Mouse (Mus musculus): Measurements from ENCODE around the gene Rimkla. TPM values are rescaled to one million over a fixed set of nuclear protein-coding genes. Genes with fewer than 3 reads are reported as not detected.
"Not testable (repeated sequence)": the region's sequence is repeated elsewhere in the genome, so short reads cannot be mapped to it uniquely, and the experiment has no call there.

The Rimkla gene
- polyA plus RNA-seq (2021): 0.12 TPM

DNA sequence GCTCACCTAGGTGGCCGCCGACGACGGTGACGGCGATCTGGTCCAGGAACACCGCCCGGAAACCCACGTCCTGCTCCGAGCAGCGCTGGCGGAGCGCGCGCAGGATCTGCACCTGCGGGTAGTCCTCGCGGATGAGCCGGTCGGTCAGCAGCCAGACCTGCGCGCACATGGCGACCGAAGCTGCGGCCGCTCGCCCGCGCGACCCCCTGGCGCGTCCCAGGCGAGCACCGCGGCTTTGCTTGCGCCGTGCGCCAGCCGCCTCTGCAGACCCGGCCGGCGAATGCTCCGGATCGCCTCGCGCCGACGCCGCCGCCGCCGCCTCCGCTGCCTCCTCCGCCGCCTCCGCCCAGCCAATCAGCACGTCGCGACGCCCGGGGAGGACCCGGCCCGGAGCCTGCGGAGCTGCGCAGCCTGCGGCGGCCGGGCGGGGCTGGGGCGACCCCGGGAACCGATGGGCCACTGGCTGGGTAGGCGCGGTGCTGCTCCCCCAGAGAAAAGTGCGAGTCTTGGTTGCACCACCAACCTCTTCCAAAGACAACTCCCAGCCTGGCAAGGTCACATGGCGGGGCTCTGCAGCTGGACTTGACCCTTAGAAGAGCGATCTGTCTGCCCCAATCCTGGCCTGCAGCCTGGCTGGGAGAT, at the start of gene Rimkla:
TSS of gene Rimkla (minus strand) at position 338 of the 642 bp plus-strand sequence.
- CTCF ChIA-PET: no interaction called here
- in situ Hi-C loops (cut with MboI; ENCODE audit: low pct_unique_long_range_greater_than_20kb): no loop called here
- POLR2A ChIA-PET: no interaction called here
- no peak for ATAC-seq
- DNase-seq (ENCODE audit: low read depth, low spot score): no peak
- no peaks in the 10 kb centered on the region for H3K27me3 ChIP-seq
- TF ChIP-seq CTCF (IDR thresholded peaks at IDR 0.05): no peak

DNA sequence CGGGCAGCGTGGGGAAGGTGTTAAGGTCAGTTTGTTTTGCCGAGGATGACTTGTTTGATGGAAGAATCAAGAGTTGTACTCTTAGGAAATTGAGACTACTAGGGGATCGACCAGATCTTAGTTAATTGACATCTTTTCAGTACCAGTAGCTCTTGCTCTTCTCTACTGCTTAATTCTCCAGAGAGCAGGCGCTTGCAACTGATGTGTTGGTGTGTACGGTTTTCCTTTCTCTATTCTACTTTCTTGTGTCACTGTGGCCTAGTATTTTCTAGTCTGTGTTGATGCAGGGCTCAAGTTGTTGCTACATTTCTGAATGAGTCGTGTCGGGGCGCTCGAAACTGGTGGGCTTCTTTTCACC, 48.1 kb upstream of the Rimkla start:
- TF ChIP-seq CTCF (IDR thresholded peaks at IDR 0.05): no peak
- CTCF ChIA-PET: no interaction called here
- H3K27me3 ChIP-seq: no peaks in the 10 kb centered on the region
- DNase-seq (ENCODE audit: low read depth, low spot score): no peak
- ATAC-seq: no peak
- POLR2A ChIA-PET: no interaction called here
- in situ Hi-C loops (cut with MboI; ENCODE audit: low pct_unique_long_range_greater_than_20kb): no loop called here

DNA sequence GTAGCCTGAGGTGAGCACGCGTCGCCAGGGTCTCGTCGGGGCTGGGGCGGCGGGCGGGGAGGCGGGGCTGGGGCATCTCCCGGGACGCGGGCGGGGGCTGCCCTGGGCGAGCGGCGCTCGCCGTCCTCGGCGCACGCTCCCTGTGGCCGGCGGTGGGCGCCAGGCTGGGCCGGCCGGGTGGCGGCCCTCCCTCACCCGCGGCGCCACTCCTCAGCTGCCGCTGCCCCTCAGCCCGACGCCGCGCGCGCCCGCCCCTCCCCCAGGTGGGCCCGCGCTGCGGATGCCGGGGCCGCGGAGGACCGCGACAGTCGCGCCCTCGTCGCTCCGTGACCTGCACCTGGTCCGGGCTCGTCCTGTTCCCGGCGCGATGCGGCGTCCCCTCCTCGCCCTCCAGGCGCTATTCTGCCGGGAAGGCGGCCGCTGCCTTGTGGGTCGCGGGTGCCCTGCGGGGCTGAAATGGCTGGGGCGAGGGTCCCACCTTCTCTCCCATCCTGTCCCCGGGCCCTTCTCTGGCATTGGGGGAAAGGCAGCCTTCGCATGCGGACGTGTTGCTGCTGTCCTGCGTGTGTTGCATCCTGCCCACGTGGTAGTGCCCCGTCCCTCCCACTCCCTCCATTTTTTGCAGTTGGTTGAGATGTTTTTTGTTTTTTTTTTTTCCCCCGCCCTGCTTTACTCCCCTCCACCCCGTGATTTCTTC, 47.6 kb upstream of the Rimkla start:
- no peak for DNase-seq (ENCODE audit: low read depth, low spot score)
- peak; percentile 34 for ATAC-seq
- POLR2A ChIA-PET: interaction anchor here (0.6 kb wide), 1 partner anchor 124 kb away, joined by 3 read pairs; no protein-coding TSS in a partner anchor
- H3K27me3 ChIP-seq: no peaks in the 10 kb centered on the region
- CTCF ChIA-PET: no interaction called here
- in situ Hi-C loops (cut with MboI; ENCODE audit: low pct_unique_long_range_greater_than_20kb): loop anchor here (10.0 kb wide), 1 partner anchor 295 kb away; no protein-coding TSS in a partner anchor
- TF ChIP-seq CTCF (IDR thresholded peaks at IDR 0.05): no peak

DNA sequence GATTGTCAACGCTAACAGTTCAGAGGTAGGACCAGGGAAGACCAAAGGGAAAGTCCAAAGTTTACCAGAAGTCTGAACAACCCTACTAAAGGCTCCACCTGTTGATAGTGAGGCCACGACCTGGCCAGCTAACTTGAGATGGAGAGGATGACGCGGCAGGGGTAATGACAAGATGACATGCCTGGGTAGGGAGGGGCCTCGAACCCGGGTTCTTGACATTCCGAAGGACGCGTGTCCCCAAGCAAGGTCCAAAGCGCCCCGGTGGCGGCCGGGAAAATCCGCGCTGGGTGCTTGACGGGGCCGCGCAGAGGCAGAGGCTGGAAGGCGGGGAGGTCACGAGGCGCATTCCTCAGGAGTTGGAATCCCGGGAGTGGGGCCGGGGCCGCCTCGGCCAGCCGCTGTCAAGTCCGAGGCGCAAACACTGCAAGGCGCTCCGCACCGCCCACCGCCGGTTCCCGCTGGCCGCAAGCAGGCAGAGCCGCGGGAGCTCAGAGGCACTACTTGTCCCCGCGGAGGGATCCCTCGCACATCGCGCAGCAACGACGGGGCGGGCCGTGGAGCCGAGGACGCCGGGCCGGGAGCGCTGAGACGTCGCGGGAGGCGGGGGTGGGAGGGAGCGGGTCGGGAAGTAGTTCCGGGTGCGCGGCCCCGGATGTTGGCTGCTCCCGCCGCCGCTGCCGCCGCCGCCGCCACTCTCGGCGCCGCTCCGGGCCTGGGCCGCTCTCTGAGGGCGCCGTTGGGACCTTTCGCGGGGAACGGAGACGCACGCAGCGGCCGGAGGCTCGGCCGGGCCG, 46.8 kb upstream of the Rimkla start, which contains the start of gene Frg2f1:
TSS of gene Frg2f1 (minus strand) at position 499 of the 794 bp plus-strand sequence.
- H3K27me3 ChIP-seq: no peaks in the 10 kb centered on the region
- ATAC-seq (peak; percentile 72), DNase-seq (ENCODE audit: low read depth, low spot score) (peak; percentile 77)
- CTCF ChIA-PET: no interaction called here
- in situ Hi-C loops (cut with MboI; ENCODE audit: low pct_unique_long_range_greater_than_20kb): loop anchor here (10.0 kb wide), 1 partner anchor 294 kb away; no protein-coding TSS in a partner anchor
- no peak for TF ChIP-seq CTCF (IDR thresholded peaks at IDR 0.05)
- POLR2A ChIA-PET: interaction anchor here (0.6 kb wide), 3 partner anchors 31 to 511 kb away, joined by 3 to 4 read pairs (median 3); no protein-coding TSS in a partner anchor

DNA sequence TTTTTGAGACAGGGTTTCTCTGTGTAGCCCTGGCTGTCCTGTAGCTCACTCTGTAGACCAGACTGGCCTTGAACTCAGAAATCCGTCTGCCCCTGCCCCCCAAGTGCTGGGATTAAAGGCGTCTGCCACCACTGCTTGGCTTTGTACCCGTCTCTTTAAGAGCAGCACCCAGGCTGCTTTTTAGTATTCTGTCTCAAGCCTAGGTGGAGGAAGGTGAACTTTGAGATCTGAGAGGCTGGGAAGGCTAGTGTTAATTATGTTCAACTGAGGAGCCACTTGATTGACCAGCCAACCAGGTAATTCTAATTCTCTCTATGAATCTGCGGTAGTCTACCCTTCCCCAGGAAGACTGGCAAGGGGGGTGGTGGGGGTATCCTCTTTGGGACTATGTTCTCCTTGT, 45.0 kb upstream of the Rimkla start:
- H3K27me3 ChIP-seq: no peaks in the 10 kb centered on the region
- no peak for ATAC-seq
- POLR2A ChIA-PET: no interaction called here
- CTCF ChIA-PET: no interaction called here
- TF ChIP-seq CTCF (IDR thresholded peaks at IDR 0.05): no peak
- DNase-seq (ENCODE audit: low read depth, low spot score): no peak
- in situ Hi-C loops (cut with MboI; ENCODE audit: low pct_unique_long_range_greater_than_20kb): loop anchor here (10.0 kb wide), 1 partner anchor 293 kb away; no protein-coding TSS in a partner anchor

DNA sequence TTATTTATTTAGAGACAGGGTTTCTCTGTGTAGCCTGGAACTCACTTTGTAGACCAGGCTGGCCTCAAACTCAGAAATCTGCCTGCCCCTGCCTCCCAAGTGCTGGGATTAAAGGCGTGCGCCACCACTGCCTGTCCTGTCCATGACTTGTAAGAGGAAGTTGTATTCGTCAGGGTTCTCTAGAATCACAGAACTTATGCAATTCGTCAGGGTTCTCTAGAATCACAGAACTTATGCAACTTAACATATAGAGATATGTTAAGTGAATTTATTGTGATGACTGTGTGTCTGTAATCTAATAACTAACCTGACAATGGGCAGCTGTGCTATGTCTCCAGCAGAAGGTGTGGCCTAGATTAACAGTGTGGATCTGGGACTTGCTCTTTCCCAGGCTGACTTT, 44.2 kb upstream of the Rimkla start, which contains the start of gene Foxj3:
TSS of gene Foxj3 (plus strand) at position 390 of the 400 bp plus-strand sequence.
- in situ Hi-C loops (cut with MboI; ENCODE audit: low pct_unique_long_range_greater_than_20kb): loop anchor here (10.0 kb wide), 1 partner anchor 292 kb away; no protein-coding TSS in a partner anchor
- POLR2A ChIA-PET; H3K27me3 ChIP-seq; DNase-seq (ENCODE audit: low read depth, low spot score); ATAC-seq; CTCF ChIA-PET: not testable (repeated sequence)

DNA sequence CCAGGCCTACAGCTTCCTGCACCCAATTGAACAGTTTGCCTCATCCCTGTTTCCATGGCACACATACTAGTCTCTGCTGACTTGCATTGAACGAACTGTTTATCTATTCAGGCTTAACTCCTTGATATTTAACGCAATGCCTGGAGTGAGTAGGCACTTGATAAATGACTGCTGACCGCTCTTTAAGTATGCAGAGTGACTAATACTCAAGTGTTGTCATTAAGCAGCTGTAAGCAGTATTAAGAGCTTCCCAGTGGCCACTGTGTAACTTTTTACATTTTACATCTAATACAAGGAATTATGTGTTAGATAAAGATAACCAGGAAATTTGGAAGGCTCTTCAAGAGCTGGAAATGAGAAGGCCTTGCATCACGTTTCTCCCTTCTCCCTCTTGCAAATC, 42.7 kb upstream of the Rimkla start:
- ATAC-seq (no peak), DNase-seq (ENCODE audit: low read depth, low spot score) (no peak)
- TF ChIP-seq CTCF (IDR thresholded peaks at IDR 0.05): no peak
- no peaks in the 10 kb centered on the region for H3K27me3 ChIP-seq
- in situ Hi-C loops (cut with MboI; ENCODE audit: low pct_unique_long_range_greater_than_20kb): loop anchor here (10.0 kb wide), 1 partner anchor 290 kb away; no protein-coding TSS in a partner anchor
- ChIA-PET POLR2A (no interaction called here), CTCF (no interaction called here)

DNA sequence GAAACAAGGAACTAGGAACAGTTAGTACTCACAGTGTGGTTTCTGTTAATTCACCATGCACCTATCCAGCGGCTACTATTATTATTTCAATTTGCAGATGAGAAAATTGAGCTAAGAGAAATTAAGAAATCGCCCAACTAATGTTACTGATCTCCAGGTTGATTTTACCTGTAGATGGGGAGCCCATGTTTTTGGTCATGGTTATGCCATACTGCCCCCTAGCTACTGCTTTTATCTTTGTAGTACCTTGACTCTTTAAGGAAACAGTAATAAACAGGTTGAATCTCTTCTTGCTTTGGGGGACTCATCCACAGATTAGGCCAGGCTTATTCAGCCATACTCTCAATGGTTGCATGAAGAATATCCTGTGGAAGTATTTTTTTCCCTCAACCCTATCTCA, 39.4 kb upstream of the Rimkla start:
- TF ChIP-seq CTCF (IDR thresholded peaks at IDR 0.05): peak; percentile 34
- H3K27me3 ChIP-seq: no peaks in the 10 kb centered on the region
- POLR2A ChIA-PET: no interaction called here
- DNase-seq (ENCODE audit: low read depth, low spot score): no peak
- CTCF ChIA-PET: interaction anchor here (0.9 to 1.3 kb wide), 3 partner anchors 10 to 194 kb away, joined by 3 to 4 read pairs (median 3); no protein-coding TSS in a partner anchor
- ATAC-seq: no peak
- in situ Hi-C loops (cut with MboI; ENCODE audit: low pct_unique_long_range_greater_than_20kb): loop anchor here (10.0 kb wide), 1 partner anchor 287 kb away; no protein-coding TSS in a partner anchor

DNA sequence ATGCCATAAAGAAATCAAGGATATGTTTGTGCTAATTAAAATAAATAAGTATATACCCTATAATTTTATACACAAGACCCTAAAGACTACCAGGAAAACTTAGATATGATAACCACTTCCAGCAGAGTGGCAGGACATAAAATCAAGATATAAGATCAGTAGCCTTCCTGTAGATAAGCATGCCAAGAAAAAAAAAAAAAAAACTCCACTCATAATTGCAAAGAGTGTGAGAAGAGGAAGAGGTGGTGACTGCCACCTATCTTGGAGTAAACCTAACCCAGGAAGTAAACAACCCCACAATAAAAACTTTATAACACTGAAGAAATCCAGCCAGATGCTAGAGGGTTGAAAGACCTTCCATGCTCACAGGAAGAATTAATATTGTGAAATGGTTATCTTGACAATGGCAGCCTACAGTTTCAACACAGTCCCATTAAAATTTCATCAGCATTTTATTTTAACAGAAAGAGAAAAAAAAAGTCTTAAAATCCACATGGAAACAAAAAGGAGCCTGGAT, 34.0 kb upstream of the Rimkla start:
- ATAC-seq: no peak
- ChIA-PET CTCF (no interaction called here), POLR2A (no interaction called here)
- TF ChIP-seq CTCF (IDR thresholded peaks at IDR 0.05): no peak
- in situ Hi-C loops (cut with MboI; ENCODE audit: low pct_unique_long_range_greater_than_20kb): loop anchor here (10.0 kb wide), 1 partner anchor 92 kb away; no protein-coding TSS in a partner anchor
- peaks cover 9% of the 10 kb centered on the region for H3K27me3 ChIP-seq
- DNase-seq (ENCODE audit: low read depth, low spot score): no peak

DNA sequence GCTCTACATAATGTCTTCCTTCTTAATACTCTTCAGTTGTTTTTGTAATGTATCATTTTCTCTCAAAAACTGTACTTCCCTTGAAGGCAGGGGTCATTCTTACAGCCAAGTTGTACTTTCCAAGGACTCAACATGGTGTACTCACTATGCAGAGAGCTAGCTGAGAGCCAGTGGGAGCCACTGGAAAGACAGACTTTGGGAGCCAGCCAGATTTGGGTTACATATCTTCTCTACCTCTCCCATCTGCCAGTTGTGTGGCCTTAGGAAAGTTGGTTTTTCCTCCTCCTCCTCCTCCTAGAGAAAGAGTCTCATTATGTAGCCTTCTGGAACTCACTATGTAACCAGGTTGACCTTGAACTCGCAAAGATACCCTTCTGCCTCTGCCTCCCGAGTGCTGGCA, 32.0 kb upstream of the Rimkla start:
- TF ChIP-seq CTCF (IDR thresholded peaks at IDR 0.05): no peak
- no peak for ATAC-seq

More for the DNA sequence above, 32.0 kb upstream of the Rimkla start:
- in situ Hi-C loops (cut with MboI; ENCODE audit: low pct_unique_long_range_greater_than_20kb): loop anchor here (10.0 kb wide), 1 partner anchor 90 kb away; no protein-coding TSS in a partner anchor
- CTCF ChIA-PET: no interaction called here
- H3K27me3 ChIP-seq: peaks cover 9% of the 10 kb centered on the region
- POLR2A ChIA-PET: no interaction called here
- no peak for DNase-seq (ENCODE audit: low read depth, low spot score)
